Mouse (Mus musculus): ENCODE measurements around the gene Mapk9. TPM values are rescaled to one million over a fixed set of nuclear protein-coding genes. Genes with fewer than 3 reads are reported as not detected.
A peak's percentile ranks its signal among the peaks of the same experiment; 100 is the strongest.
"Not testable (repeated sequence)": the region's sequence is repeated elsewhere in the genome, so short reads cannot be mapped to it uniquely, and the experiment has no call there.

Mapk9 gene
- polyA plus RNA-seq (2014; fragmentation: Nextera tagmentation; extraction: Ambion mirVana) = 47.5 and 52.3 TPM in 2 replicates

- Histone ChIP-seq H3K36me3 (ENCODE audit: control insufficient read depth, insufficient read depth, low read length) (no peaks in the 10 kb centered on the region), H3K4me1 (replicated peaks; ENCODE audit: control insufficient read depth, insufficient read depth, low read length) (peaks cover 29% of the 10 kb centered on the region), H3K27ac (ENCODE audit: low read depth, low read length) (peak within 1 kb of the TSS; percentile 93), H3K4me3 (ENCODE audit: low read depth, low read length) (peak within 1 kb of the TSS; percentile 94), H3K4me2 (peak within 1 kb of the TSS; percentile 95), H3K9ac (ENCODE audit: low read depth, low read length) (peak within 1 kb of the TSS; percentile 93), H3K27me3 (replicated peaks; ENCODE audit: control insufficient read depth, insufficient read depth, low read length) (no peaks in the 10 kb centered on the region), H3K9me3 (ENCODE audit: control insufficient read depth, low read length) (no peaks in the 10 kb centered on the region)
- peak; percentile 98 for DNase-seq (ENCODE audit: low spot score)
- under 1% methylated on average over 67 of the region's 68 CpGs for WGBS
- ATAC-seq (replicated peaks; ENCODE audit: low FRiP score) = peak; percentile 95
These were observed at the start of gene Mapk9 for GRCm38 (mm10) chr11:49846401-49847070. Gene Mapk9, plus strand, starts transcription at chr11:49846751.

- Histone ChIP-seq H3K27ac (ENCODE audit: low read depth, low read length) (no peak overlapping the region), H3K27me3 (replicated peaks; ENCODE audit: control insufficient read depth, insufficient read depth, low read length) (peaks cover 17% of the 10 kb centered on the region), H3K4me1 (replicated peaks; ENCODE audit: control insufficient read depth, insufficient read depth, low read length) (peaks cover 14% of the 10 kb centered on the region), H3K4me3 (ENCODE audit: low read depth, low read length) (no peak overlapping the region), H3K9me3 (ENCODE audit: control insufficient read depth, low read length) (no peaks in the 10 kb centered on the region), H3K36me3 (ENCODE audit: control insufficient read depth, insufficient read depth, low read length) (no peaks in the 10 kb centered on the region), H3K9ac (ENCODE audit: low read depth, low read length) (no peak overlapping the region), H3K4me2 (no peak overlapping the region)
- ATAC-seq (replicated peaks; ENCODE audit: low FRiP score) (peak; percentile 34; the same call in 1 of the 2 replicates), DNase-seq (ENCODE audit: low spot score) (no peak)
- 60% methylated on average over 6 of the region's 6 CpGs for WGBS
These were observed 47.6 kb upstream of the Mapk9 start for GRCm38 (mm10) chr11:49798931-49799330.

GRCm38 (mm10) chr11:49801516-49801915, 45.0 kb upstream of the Mapk9 start:
- Histone ChIP-seq H3K36me3 (ENCODE audit: control insufficient read depth, insufficient read depth, low read length) (no peaks in the 10 kb centered on the region), H3K9me3 (ENCODE audit: control insufficient read depth, low read length) (no peaks in the 10 kb centered on the region), H3K9ac (ENCODE audit: low read depth, low read length) (no peak overlapping the region), H3K4me2 (no peak overlapping the region), H3K4me3 (ENCODE audit: low read depth, low read length) (no peak overlapping the region), H3K27me3 (replicated peaks; ENCODE audit: control insufficient read depth, insufficient read depth, low read length) (0 out of 2 replicates have a peak, but pooled peaks cover 4% of the 10 kb centered on the region), H3K27ac (ENCODE audit: low read depth, low read length) (no peak overlapping the region), H3K4me1 (replicated peaks; ENCODE audit: control insufficient read depth, insufficient read depth, low read length) (peaks cover 3% of the 10 kb centered on the region)
- ATAC-seq (replicated peaks; ENCODE audit: low FRiP score) (no peak), DNase-seq (ENCODE audit: low spot score) (no peak)
- 85% methylated on average over 4 of the region's 4 CpGs for WGBS

GRCm38 (mm10) chr11:49803801-49804200, 42.8 kb upstream of the Mapk9 start:
- ATAC-seq (replicated peaks; ENCODE audit: low FRiP score) = no peak
- Histone ChIP-seq H3K4me1 (replicated peaks; ENCODE audit: control insufficient read depth, insufficient read depth, low read length) (peaks cover 1% of the 10 kb centered on the region), H3K4me2 (no peak overlapping the region), H3K36me3 (ENCODE audit: control insufficient read depth, insufficient read depth, low read length) (no peaks in the 10 kb centered on the region; the same call in 1 of the 2 replicates), H3K9me3 (ENCODE audit: control insufficient read depth, low read length) (no peaks in the 10 kb centered on the region), H3K4me3 (ENCODE audit: low read depth, low read length) (no peak overlapping the region), H3K27me3 (replicated peaks; ENCODE audit: control insufficient read depth, insufficient read depth, low read length) (no peaks in the 10 kb centered on the region), H3K9ac (ENCODE audit: low read depth, low read length) (no peak overlapping the region), H3K27ac (ENCODE audit: low read depth, low read length) (no peak overlapping the region)
- no peak for DNase-seq (ENCODE audit: low spot score)
- WGBS = 86% methylated on average over 4 of the region's 4 CpGs

- no peaks in the 10 kb centered on the region; the same call in 1 of the 2 replicates for H3K36me3 ChIP-seq (ENCODE audit: control insufficient read depth, insufficient read depth, low read length)
- H3K27ac ChIP-seq (ENCODE audit: low read depth, low read length) = no peak overlapping the region
- H3K9ac ChIP-seq (ENCODE audit: low read depth, low read length) = no peak overlapping the region
- H3K27me3 ChIP-seq (replicated peaks; ENCODE audit: control insufficient read depth, insufficient read depth, low read length) = no peaks in the 10 kb centered on the region
- no peaks in the 10 kb centered on the region for H3K9me3 ChIP-seq (ENCODE audit: control insufficient read depth, low read length)
- no peak overlapping the region for H3K4me2 ChIP-seq
- ATAC-seq (replicated peaks; ENCODE audit: low FRiP score) (no peak), DNase-seq (ENCODE audit: low spot score) (no peak)
- 64% methylated on average over 3 of the region's 3 CpGs for WGBS
- peaks cover 5% of the 10 kb centered on the region; the same call in 1 of the 2 replicates for H3K4me1 ChIP-seq (replicated peaks; ENCODE audit: control insufficient read depth, insufficient read depth, low read length)
- no peak overlapping the region for H3K4me3 ChIP-seq (ENCODE audit: low read depth, low read length)
These were observed 40.3 kb upstream of the Mapk9 start for GRCm38 (mm10) chr11:49806218-49806617.

- Histone ChIP-seq H3K36me3 (ENCODE audit: control insufficient read depth, insufficient read depth, low read length) (no peaks in the 10 kb centered on the region; the same call in 1 of the 2 replicates), H3K4me1 (replicated peaks; ENCODE audit: control insufficient read depth, insufficient read depth, low read length) (peaks cover 16% of the 10 kb centered on the region), H3K9ac (ENCODE audit: low read depth, low read length) (no peak overlapping the region), H3K4me2 (no peak overlapping the region), H3K9me3 (ENCODE audit: control insufficient read depth, low read length) (no peaks in the 10 kb centered on the region), H3K27me3 (replicated peaks; ENCODE audit: control insufficient read depth, insufficient read depth, low read length) (no peaks in the 10 kb centered on the region), H3K27ac (ENCODE audit: low read depth, low read length) (no peak overlapping the region), H3K4me3 (ENCODE audit: low read depth, low read length) (no peak overlapping the region)
- WGBS = 91% methylated on average over 9 of the region's 9 CpGs
- DNase-seq (ENCODE audit: low spot score) (no peak), ATAC-seq (replicated peaks; ENCODE audit: low FRiP score) (no peak)
These were observed 37.6 kb upstream of the Mapk9 start for GRCm38 (mm10) chr11:49808946-49809345.

GRCm38 (mm10) chr11:49810696-49811095, 35.9 kb upstream of the Mapk9 start:
- not testable (repeated sequence) for H3K4me2 ChIP-seq; ATAC-seq (replicated peaks; ENCODE audit: low FRiP score); H3K9me3 ChIP-seq (ENCODE audit: control insufficient read depth, low read length); H3K27me3 ChIP-seq (replicated peaks; ENCODE audit: control insufficient read depth, insufficient read depth, low read length); H3K36me3 ChIP-seq (ENCODE audit: control insufficient read depth, insufficient read depth, low read length); H3K4me3 ChIP-seq (ENCODE audit: low read depth, low read length); H3K9ac ChIP-seq (ENCODE audit: low read depth, low read length); DNase-seq (ENCODE audit: low spot score)
- 0 out of 2 replicates have a peak overlapping the region, but pooled peaks have one; percentile 21 for H3K27ac ChIP-seq (ENCODE audit: low read depth, low read length)
- peaks cover 16% of the 10 kb centered on the region for H3K4me1 ChIP-seq (replicated peaks; ENCODE audit: control insufficient read depth, insufficient read depth, low read length)
- WGBS = 67% methylated on average over 7 of the region's 7 CpGs

- peaks cover 16% of the 10 kb centered on the region for H3K4me1 ChIP-seq (replicated peaks; ENCODE audit: control insufficient read depth, insufficient read depth, low read length)
- no peak overlapping the region for H3K4me3 ChIP-seq (ENCODE audit: low read depth, low read length)
- H3K9ac ChIP-seq (ENCODE audit: low read depth, low read length) = no peak overlapping the region
- peak overlapping the region; percentile 21; the same call in 1 of the 2 replicates for H3K27ac ChIP-seq (ENCODE audit: low read depth, low read length)
- WGBS = 34% methylated on average over 8 of the region's 8 CpGs
- peak overlapping the region; percentile 26; the same call in 1 of the 2 replicates for H3K4me2 ChIP-seq
- no peaks in the 10 kb centered on the region for H3K27me3 ChIP-seq (replicated peaks; ENCODE audit: control insufficient read depth, insufficient read depth, low read length)
- DNase-seq (ENCODE audit: low spot score) (peak; percentile 48), ATAC-seq (replicated peaks; ENCODE audit: low FRiP score) (peak; percentile 88)
- H3K9me3 ChIP-seq (ENCODE audit: control insufficient read depth, low read length) = no peaks in the 10 kb centered on the region
- H3K36me3 ChIP-seq (ENCODE audit: control insufficient read depth, insufficient read depth, low read length) = no peaks in the 10 kb centered on the region; the same call in 1 of the 2 replicates
These were observed 35.4 kb upstream of the Mapk9 start for GRCm38 (mm10) chr11:49811099-49811541.

GRCm38 (mm10) chr11:49811879-49812278, 34.7 kb upstream of the Mapk9 start:
- 34% methylated on average over 8 of the region's 8 CpGs for WGBS
- ATAC-seq (replicated peaks; ENCODE audit: low FRiP score) = peak; percentile 38; the same call in 1 of the 2 replicates
- Histone ChIP-seq H3K4me1 (replicated peaks; ENCODE audit: control insufficient read depth, insufficient read depth, low read length) (peaks cover 16% of the 10 kb centered on the region), H3K4me3 (ENCODE audit: low read depth, low read length) (no peak overlapping the region), H3K36me3 (ENCODE audit: control insufficient read depth, insufficient read depth, low read length) (no peaks in the 10 kb centered on the region; the same call in 1 of the 2 replicates), H3K9me3 (ENCODE audit: control insufficient read depth, low read length) (no peaks in the 10 kb centered on the region), H3K27me3 (replicated peaks; ENCODE audit: control insufficient read depth, insufficient read depth, low read length) (no peaks in the 10 kb centered on the region), H3K27ac (ENCODE audit: low read depth, low read length) (peak overlapping the region; percentile 62), H3K4me2 (peak overlapping the region; percentile 26), H3K9ac (ENCODE audit: low read depth, low read length) (no peak overlapping the region)
- no peak for DNase-seq (ENCODE audit: low spot score)
